Mouse (Mus musculus) neutrophil, adult 5-6 weeks (primary cell): Measurements from ENCODE around the gene Coro2a. TPM values are rescaled to one million over a fixed set of nuclear protein-coding genes. Genes with fewer than 3 reads are reported as not detected.
"Not testable (repeated sequence)": the region's sequence is repeated elsewhere in the genome, so short reads cannot be mapped to it uniquely, and the experiment has no call there.

Experiments used
- ATAC-seq: fragments of 151-379, 151-347 bp; 2 replicates; pipeline ENCODE4 v1.8.0; 2017; ENCODE audit warnings: mild to moderate bottlenecking, moderate TSS enrichment; ENCODE audit not compliant: insufficient number of reproducible peaks, poor library complexity, low FRiP score, severe bottlenecking; ENCODE audit errors: extremely low read depth
- total RNA-seq: library from RNA; stranded (forward); fragments of 200-1000 nt; gene quantifications from 2 replicates; pipeline ENCODE4 v1.2.3, GENCODE M21; 2017

Gene Coro2a
- total RNA-seq, 1 experiment from 2014 or later, result 36.5 TPM

GRCm38 (mm10) chr4:46589946-46590684 lies 11.9 kb downstream of the Coro2a start:
- no peak for ATAC-seq

- ATAC-seq, result no peak
Observed at GRCm38 (mm10) chr4:46589151-46589550, 12.9 kb downstream of the Coro2a start.

GRCm38 (mm10) chr4:46586473-46586872 lies 15.5 kb downstream of the Coro2a start:
- no peak for ATAC-seq

GRCm38 (mm10) chr4:46585811-46586190 lies 16.2 kb downstream of the Coro2a start:
- ATAC-seq, result no peak

GRCm38 (mm10) chr4:46585041-46585810 lies 16.8 kb downstream of the Coro2a start:
- no peak for ATAC-seq

- not testable (repeated sequence) for ATAC-seq
Observed at GRCm38 (mm10) chr4:46584536-46584935, 17.5 kb downstream of the Coro2a start.

- ATAC-seq, result not testable (repeated sequence)
Observed at GRCm38 (mm10) chr4:46584084-46584483, 17.9 kb downstream of the Coro2a start.

GRCm38 (mm10) chr4:46582024-46582423 lies 20.0 kb downstream of the Coro2a start:
- ATAC-seq, result not testable (repeated sequence)

- ATAC-seq, result not testable (repeated sequence)
Observed at GRCm38 (mm10) chr4:46581577-46581976, 20.4 kb downstream of the Coro2a start.

GRCm38 (mm10) chr4:46580799-46581243 lies 21.2 kb downstream of the Coro2a start:
- peak; percentile 21; the same call in 1 of the 2 replicates for ATAC-seq

- not testable (repeated sequence) for ATAC-seq
Observed at GRCm38 (mm10) chr4:46578796-46579346, 23.1 kb downstream of the Coro2a start.

- no peak for ATAC-seq
Observed at GRCm38 (mm10) chr4:46578228-46578627, 23.8 kb downstream of the Coro2a start.

- ATAC-seq, result not testable (repeated sequence)
Observed at GRCm38 (mm10) chr4:46575509-46576284, 26.3 kb downstream of the Coro2a start.

GRCm38 (mm10) chr4:46574841-46575240 lies 27.2 kb downstream of the Coro2a start:
- ATAC-seq, result no peak

GRCm38 (mm10) chr4:46574024-46574753 lies 27.8 kb downstream of the Coro2a start:
- ATAC-seq, result no peak

- ATAC-seq, result peak; percentile 24; the same call in 1 of the 2 replicates
Observed at GRCm38 (mm10) chr4:46572616-46573015, 29.4 kb downstream of the Coro2a start.

GRCm38 (mm10) chr4:46571744-46572143 lies 30.3 kb downstream of the Coro2a start:
- no peak for ATAC-seq

- no peak for ATAC-seq
Observed at GRCm38 (mm10) chr4:46569671-46570070, 32.3 kb downstream of the Coro2a start.
